Comparison of ENCODE assay signal across 8 mouse cellular contexts in genomic region chr2:127247592-127248333, GRCm38 (mm10). TPM values are rescaled to one million over a fixed set of nuclear protein-coding genes. Genes with fewer than 3 reads are reported as not detected.
DNase-seq lines count a peak whose midpoint lies in the region; ATAC-seq lines count a peak whose summit lies in the region.

TSS of gene Ciao1 (minus strand) at chr2:127247816.
TSS of gene Tmem127 (plus strand) at chr2:127247908.

- DNase-seq in WW6 (ENCODE audit: low read depth, low spot score), result peak; percentile 97
- peak; percentile 89 to 96 for DNase-seq in cerebellum, postnatal 4 days (ENCODE audit: low spot score in 2 of 2)
- peak; percentile 98 for DNase-seq in gastrocnemius, adult 18-20 months (ENCODE audit: low spot score)
- peak; percentile 98 to 99 for DNase-seq in left cerebral cortex, adult 18-20 months (ENCODE audit: low spot score in 2 of 2)
- DNase-seq in right cerebral cortex, adult 18-20 months, result peak; percentile 99
- DNase-seq in urinary bladder, postnatal 10 days (ENCODE audit: low spot score), result peak; percentile 87

- peak within 1 kb of the TSS; percentile 99 for H3K4me3 ChIP-seq in hindbrain, embryonic 16.5 days (ENCODE audit: low read length)
- H3K4me3 ChIP-seq in macrophage (ENCODE audit: inconsistent target), result peak within 1 kb of the TSS; percentile 95

- peak within 1 kb of the TSS; percentile 84 for H3K27ac ChIP-seq in hindbrain, embryonic 16.5 days (ENCODE audit: low read depth, low read length)
- H3K27ac ChIP-seq in macrophage, result peak within 1 kb of the TSS; percentile 69

- H3K79me2 ChIP-seq in macrophage (ENCODE audit: inconsistent target), result peaks cover 64% of the 10 kb centered on the region

- H3K4me2 ChIP-seq in hindbrain, embryonic 16.5 days (ENCODE audit: low read length), result peak within 1 kb of the TSS; percentile 92

- H3K9me3 ChIP-seq in hindbrain, embryonic 16.5 days (ENCODE audit: control insufficient read depth, low read length), result no peaks in the 10 kb centered on the region

- WGBS in hindbrain, embryonic 16.5 days, result under 1% methylated on average over 50 of the region's 53 CpGs
- under 1% methylated on average over 47 of the region's 53 CpGs for WGBS in macrophage (ENCODE audit: missing documents)

- H3K4me1 ChIP-seq in hindbrain, embryonic 16.5 days (ENCODE audit: control insufficient read depth, insufficient read depth, low read depth, low read length), result peaks cover 37% of the 10 kb centered on the region

- H3K9ac ChIP-seq in hindbrain, embryonic 16.5 days (ENCODE audit: low read depth, low read length), result peak within 1 kb of the TSS; percentile 89

- H3K27me3 ChIP-seq in hindbrain, embryonic 16.5 days (replicated peaks; ENCODE audit: control insufficient read depth, insufficient read depth, low read length), result no peaks in the 10 kb centered on the region

- ATAC-seq in hindbrain, embryonic 16.5 days, result peak; percentile 98

- peaks cover 25% of the 10 kb centered on the region for H3K36me3 ChIP-seq in hindbrain, embryonic 16.5 days (ENCODE audit: control insufficient read depth, insufficient read depth, low read length)
- H3K36me3 ChIP-seq in macrophage (ENCODE audit: inconsistent target), result peaks cover 22% of the 10 kb centered on the region

RNA-seq across cellular contexts. Expression of gene Ciao1, which starts in this region (rescaled TPM):
- total RNA-seq in gastrocnemius, adult 18-20 months (2021), result 10 to 100 TPM; 51.0 to 55.1 TPM
- polyA plus RNA-seq in hindbrain, embryonic 16.5 days (2015; fragmentation: Nextera tagmentation; extraction: Ambion mirVana), result 59.0 and 61.6 TPM in 2 replicates
- 10 to 100 TPM; 80.7 to 84.2 TPM for total RNA-seq in left cerebral cortex, adult 18-20 months (2021)
- total RNA-seq in macrophage (2018; cell fraction: chromatin; rRNA removed), result 10 to 100 TPM in 16 of 26 experiments, 1 to 10 TPM in 10; 2.3 to 31.3 (median 14.5) TPM
- 10 to 100 TPM; 21.7 to 43.0 (median 35.1) TPM for total RNA-seq in macrophage (2018; cell fraction: cytosol; rRNA removed)
- 10 to 100 TPM in 25 of 26 experiments, 1 to 10 TPM in 1; 9.3 to 32.1 (median 18.0) TPM for total RNA-seq in macrophage (2018; cell fraction: nucleus; rRNA removed)
- polyA plus RNA-seq in macrophage (2018), result 34.0 to 44.5 TPM (median 35.1 TPM) in 3 replicates

RNA-seq across cellular contexts. Expression of gene Tmem127, which starts in this region (rescaled TPM):
- total RNA-seq in gastrocnemius, adult 18-20 months (2021), result 10 to 100 TPM; 22.2 to 28.1 TPM
- polyA plus RNA-seq in hindbrain, embryonic 16.5 days (2015; fragmentation: Nextera tagmentation; extraction: Ambion mirVana), result 58.7 and 61.1 TPM in 2 replicates
- total RNA-seq in left cerebral cortex, adult 18-20 months (2021), result 10 to 100 TPM; 78.9 to 88.5 TPM
- 10 to 100 TPM; 22.0 to 57.3 (median 36.0) TPM for total RNA-seq in macrophage (2018; cell fraction: chromatin; rRNA removed)
- 10 to 100 TPM; 49.5 to 72.8 (median 64.1) TPM for total RNA-seq in macrophage (2018; cell fraction: cytosol; rRNA removed)
- total RNA-seq in macrophage (2018; cell fraction: nucleus; rRNA removed), result 100 to 1,000 TPM in 2 of 26 experiments, 10 to 100 TPM in 24; 37.8 to 107 (median 76.3) TPM
- 41.4 to 70.2 TPM (median 50.3 TPM) in 3 replicates for polyA plus RNA-seq in macrophage (2018)

Comparison
In these comparisons a context has a peak if more than half of its experiments do, and no peak if none do; other contexts are left out.
1. Peak in every context shown above with its lines: DNase-seq, ATAC-seq, H3K4me3 ChIP-seq and H3K27ac ChIP-seq.